Mouse (Mus musculus): ENCODE results near the gene Sap30bp.

The Sap30bp gene

GRCm38 (mm10) chr11:116004186-116004823 lies 71.2 kb downstream of the Sap30bp start:
- DNase-seq (ENCODE audit: low spot score): no peak

- DNase-seq (ENCODE audit: low spot score): no peak
Measured at GRCm38 (mm10) chr11:116004840-116005700, 72.0 kb downstream of the Sap30bp start.

- DNase-seq (ENCODE audit: low spot score): no peak
Measured at GRCm38 (mm10) chr11:116005701-116006419, 72.8 kb downstream of the Sap30bp start.

GRCm38 (mm10) chr11:116007095-116007850 lies 74.2 kb downstream of the Sap30bp start:
- DNase-seq (ENCODE audit: low spot score): no peak

- DNase-seq (ENCODE audit: low spot score): no peak
Measured at GRCm38 (mm10) chr11:116008411-116008810, 75.3 kb downstream of the Sap30bp start.

- DNase-seq (ENCODE audit: low spot score): no peak
Measured at GRCm38 (mm10) chr11:116008832-116009375, 75.8 kb downstream of the Sap30bp start.

GRCm38 (mm10) chr11:116009661-116010060 lies 76.6 kb downstream of the Sap30bp start:
- DNase-seq (ENCODE audit: low spot score): no peak

- no peak for DNase-seq (ENCODE audit: low spot score)
Measured at GRCm38 (mm10) chr11:116010146-116010545, 77.1 kb downstream of the Sap30bp start.

GRCm38 (mm10) chr11:116010948-116011347 lies 77.9 kb downstream of the Sap30bp start:
- DNase-seq (ENCODE audit: low spot score): no peak

- DNase-seq (ENCODE audit: low spot score): no peak
Measured at GRCm38 (mm10) chr11:116011529-116012261, 78.6 kb downstream of the Sap30bp start.

- no peak for DNase-seq (ENCODE audit: low spot score)
Measured at GRCm38 (mm10) chr11:116012262-116012947, 79.3 kb downstream of the Sap30bp start, which contains the start of gene Galk1. Gene Galk1 (minus strand): TSS chr11:116012719.

GRCm38 (mm10) chr11:116014821-116015220 lies 81.7 kb downstream of the Sap30bp start:
- no peak for DNase-seq (ENCODE audit: low spot score)
